Mouse (Mus musculus) activated CD4-positive, CD25-positive, alpha-beta regulatory T cell, adult 4 months (primary cell): Measurements from ENCODE around the gene Gm20403. TPM values are rescaled to one million over a fixed set of nuclear protein-coding genes. Genes with fewer than 3 reads are reported as not detected.

Experiments used
- polyA plus RNA-seq, 2 experiments: library from polyadenylated mRNA; unstranded; fragments of 100-300 nt; shearing (Covaris generic); gene quantifications; one replicate each; pipeline ENCODE4 v1.2.1; 2017

Gm20403 gene
- polyA plus RNA-seq, 2 experiments from 2014 or later, result not detected

Other genes starting within 250 kb of the Gm20403 start
- 100 to 1,000 TPM; 128 to 153 TPM for gene Snx6, start 190.8 kb downstream of the Gm20403 start, polyA plus RNA-seq
- gene Cfl2, start 123.7 kb downstream of the Gm20403 start, polyA plus RNA-seq, result 10 to 100 TPM; 26.5 to 30.6 TPM
- 10 to 100 TPM; 32.7 to 38.6 TPM for gene Baz1a, start 27.8 kb upstream of the Gm20403 start, polyA plus RNA-seq
- gene 2700097O09Rik, start 93.6 kb upstream of the Gm20403 start, polyA plus RNA-seq, result 10 to 100 TPM; 14.0 to 17.8 TPM
- 100 to 1,000 TPM; 137 to 147 TPM for gene Srp54a, start 93.7 kb upstream of the Gm20403 start, polyA plus RNA-seq
- gene Fam177a, start 137.9 kb upstream of the Gm20403 start, polyA plus RNA-seq, result 10 to 100 TPM; 17.8 to 22.9 TPM
- 10 to 100 TPM; 38.3 to 44.8 TPM for gene Srp54b, start 168.6 kb upstream of the Gm20403 start, polyA plus RNA-seq
- not detected for gene 1700047I17Rik2, start 213.1 kb upstream of the Gm20403 start, polyA plus RNA-seq
- gene Srp54c, start 243.6 kb upstream of the Gm20403 start, polyA plus RNA-seq, result 10 to 100 TPM; 55.6 to 55.7 TPM